19 mouse cellular contexts compared by ENCODE assay signal in the genomic region with DNA sequence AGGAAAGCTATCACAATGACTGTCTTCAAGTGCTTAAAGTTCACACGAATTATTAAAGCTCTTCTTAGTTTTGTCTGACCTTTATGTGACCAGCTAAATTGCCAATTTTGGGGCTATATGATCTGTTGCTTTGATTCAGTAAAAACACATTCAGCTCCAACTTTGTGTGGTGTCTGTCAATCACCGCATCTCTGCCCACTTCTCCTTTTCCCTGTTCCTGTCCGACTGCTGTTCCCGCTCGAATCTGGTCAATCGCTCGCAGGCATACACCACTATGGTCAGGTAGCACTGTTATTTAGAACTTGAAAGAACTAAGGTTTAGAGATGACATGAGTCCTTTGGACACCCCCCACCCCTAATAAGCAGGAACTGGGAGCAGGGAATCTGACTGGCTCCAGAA.
"Had no signal": no experiment of that assay in that cellular context is flagged by ENCODE, and none has a peak within 500 bp of the region (broad histone marks: within the 10 kb centered on the region; RNA-seq: fewer than 3 reads in every experiment).

No protein-coding gene starts in this region.

- H3K9ac ChIP-seq: liver, embryonic 13.5 days; liver, embryonic 15.5 days; liver, postnatal 0 days; lung, embryonic 15.5 days; midbrain, embryonic 12.5 days; neural tube, embryonic 12.5 days; stomach, embryonic 15.5 days had no signal

- DNase-seq: liver, embryonic 13.5 days; liver, postnatal 0 days; lung, adult 2 months; lung, postnatal 14 days; lung, postnatal 4 days; midbrain, embryonic 14.5 days; right cerebral cortex, postnatal 14 days; thymus, adult 2 months; thymus, postnatal 14 days; thymus, postnatal 36 days had no signal

- H3K4me2 ChIP-seq: liver, embryonic 13.5 days; liver, embryonic 15.5 days; lung, embryonic 15.5 days; midbrain, embryonic 12.5 days; neural tube, embryonic 12.5 days; stomach, embryonic 15.5 days had no signal

- H3K27ac ChIP-seq: liver, embryonic 13.5 days; liver, embryonic 15.5 days; lung, embryonic 15.5 days; midbrain, embryonic 10.5 days; midbrain, embryonic 12.5 days; neural tube, embryonic 12.5 days; stomach, embryonic 15.5 days; stomach, postnatal 0 days had no signal

- ATAC-seq: liver, postnatal 0 days; lung, postnatal 0 days; midbrain, embryonic 16.5 days had no signal

- H3K36me3 ChIP-seq: liver, embryonic 13.5 days; liver, embryonic 15.5 days; lung, embryonic 15.5 days; midbrain, embryonic 10.5 days; midbrain, embryonic 12.5 days; neural tube, embryonic 12.5 days; stomach, embryonic 15.5 days had no signal

- H3K9me3 ChIP-seq: liver, embryonic 13.5 days; liver, embryonic 15.5 days; lung, embryonic 15.5 days; midbrain, embryonic 10.5 days; midbrain, embryonic 12.5 days; neural tube, embryonic 12.5 days; stomach, embryonic 15.5 days had no signal

- H3K4me3 ChIP-seq: liver, embryonic 13.5 days; liver, embryonic 15.5 days; lung, embryonic 15.5 days; midbrain, embryonic 10.5 days; midbrain, embryonic 12.5 days; neural tube, embryonic 12.5 days; stomach, embryonic 15.5 days had no signal

- H3K4me1 ChIP-seq: stomach, embryonic 15.5 days had no signal

- H3K27me3 ChIP-seq: liver, embryonic 13.5 days; liver, embryonic 15.5 days; lung, embryonic 15.5 days; midbrain, embryonic 12.5 days; neural tube, embryonic 12.5 days; stomach, embryonic 15.5 days had no signal
